Mouse (Mus musculus) heart, postnatal 14 days (tissue): ENCODE results near the gene Twist2. TPM values are rescaled to one million over a fixed set of nuclear protein-coding genes. Genes with fewer than 3 reads are reported as not detected.

Experiments
- DNase-seq, 2 experiments: peaks; one replicate each; pipeline ENCODE4 v3.0.0; 2021 to 2022
- intact Hi-C: fragments of 180-260 bp; cut with DNase I; formaldehyde crosslinking; loops from one replicate; pipeline ENCODE4 v1.15.1; 2025
- total RNA-seq, 2 experiments: library from RNA; stranded (reverse); gene quantifications; 2 replicates each; pipeline ENCODE4 v1.2.3; 2021

Gene Twist2
- total RNA-seq, 2 experiments from 2014 or later, result 2.5 to 4.4 TPM

- DNase-seq, result no peak
- intact Hi-C loops, result no loop called here
Measured at GRCm38 (mm10) chr1:91866001-91866400, 64.7 kb downstream of the Twist2 start.

GRCm38 (mm10) chr1:91871101-91871500 lies 69.8 kb downstream of the Twist2 start:
- DNase-seq, result no peak
- intact Hi-C loops, result loop anchor here (10.0 kb wide), 1 partner anchor 296 kb away; no protein-coding TSS in a partner anchor

GRCm38 (mm10) chr1:91872388-91873059 lies 71.3 kb downstream of the Twist2 start:
- no peak for DNase-seq
- intact Hi-C loops, result loop anchor here (10.0 kb wide), 1 partner anchor 298 kb away; no protein-coding TSS in a partner anchor

- DNase-seq, result no peak
- intact Hi-C loops, result loop anchor here (1.0 to 10.0 kb wide), 3 partner anchors 118 to 347 kb away; no protein-coding TSS in a partner anchor
Measured at GRCm38 (mm10) chr1:91873572-91874285, 72.5 kb downstream of the Twist2 start.

- DNase-seq, result peak; percentile 78 to 84
Measured at GRCm38 (mm10) chr1:91874633-91875032, 73.4 kb downstream of the Twist2 start.

GRCm38 (mm10) chr1:91875042-91875720 lies 73.9 kb downstream of the Twist2 start:
- DNase-seq, result no peak
- intact Hi-C loops, result loop anchor here (2.0 to 10.0 kb wide), 3 partner anchors 273 to 348 kb away; no protein-coding TSS in a partner anchor

More at GRCm38 (mm10) chr1:91874633-91875032, 73.4 kb downstream of the Twist2 start:
- intact Hi-C loops, result loop anchor here (1.0 to 10.0 kb wide), 4 partner anchors 119 to 348 kb away; no protein-coding TSS in a partner anchor

- no peak for DNase-seq
- intact Hi-C loops, result loop anchor here (5.0 to 10.0 kb wide), 2 partner anchors 276 to 304 kb away; no protein-coding TSS in a partner anchor
Measured at GRCm38 (mm10) chr1:91878696-91879095, 77.4 kb downstream of the Twist2 start.

GRCm38 (mm10) chr1:91880156-91880555 lies 78.9 kb downstream of the Twist2 start:
- intact Hi-C loops, result no loop called here
- DNase-seq, result no peak

GRCm38 (mm10) chr1:91880899-91881298 lies 79.6 kb downstream of the Twist2 start:
- intact Hi-C loops, result no loop called here
- DNase-seq, result no peak

- no peak for DNase-seq
- intact Hi-C loops, result no loop called here
Measured at GRCm38 (mm10) chr1:91883115-91883514, 81.9 kb downstream of the Twist2 start.

- no peak for DNase-seq
- intact Hi-C loops, result no loop called here
Measured at GRCm38 (mm10) chr1:91893598-91893997, 92.3 kb downstream of the Twist2 start.

GRCm38 (mm10) chr1:91894286-91894685 lies 93.0 kb downstream of the Twist2 start:
- no peak for DNase-seq
- intact Hi-C loops, result no loop called here

GRCm38 (mm10) chr1:91897078-91897477 lies 95.8 kb downstream of the Twist2 start:
- intact Hi-C loops, result no loop called here
- no peak for DNase-seq
